Mouse (Mus musculus) ES-E14 (cell line): ENCODE results near the gene Cdh18. TPM values are rescaled to one million over a fixed set of nuclear protein-coding genes. Genes with fewer than 3 reads are reported as not detected.
"Not testable (repeated sequence)": the region's sequence is repeated elsewhere in the genome, so short reads cannot be mapped to it uniquely, and the experiment has no call there.

Experiments
- DNase-seq: peaks from one replicate; pipeline ENCODE4 v3.0.0-alpha.2; 2013; ENCODE audit warnings: low read depth, low spot score
- H3K27ac ChIP-seq: 2 replicates; pipeline ENCODE4 v1.5.1; 2012; ENCODE audit warnings: low read depth, mild to moderate bottlenecking, low read length, moderate library complexity, mixed read lengths; ENCODE audit not compliant: poor library complexity, insufficient read depth, severe bottlenecking
- H3K36me3 ChIP-seq: 2 replicates; pipeline ENCODE4 v1.6.1; 2012; ENCODE audit warnings: mild to moderate bottlenecking, low read length, moderate library complexity, mixed read lengths; ENCODE audit not compliant: control insufficient read depth, poor library complexity, insufficient read depth, severe bottlenecking
- H3K4me1 ChIP-seq, 2 experiments: fragments of 150-350 bp in 1 of 2; sonication (generic) in 1 of 2; 2 replicates each; pipeline ENCODE4 v1.6.1; 2012; ENCODE audit warnings: low read length in 2 of 2, mild to moderate bottlenecking in 1 of 2, mixed read lengths in 1 of 2; ENCODE audit not compliant: control insufficient read depth in 2 of 2, insufficient read depth in 2 of 2, poor library complexity in 1 of 2
- H3K4me3 ChIP-seq, 2 experiments: fragments of 150-350 bp in 1 of 2; sonication (generic) in 1 of 2; 2 replicates each; pipeline ENCODE4 v1.5.1; 2012; ENCODE audit warnings: low read length in 2 of 2, low read depth in 1 of 2, mild to moderate bottlenecking in 1 of 2, mixed read lengths in 1 of 2; ENCODE audit not compliant: insufficient read depth in 1 of 2, poor library complexity in 1 of 2, severe bottlenecking in 1 of 2
- H3K9ac ChIP-seq: 2 replicates; pipeline ENCODE4 v1.6.1; 2012; ENCODE audit warnings: low read depth, mild to moderate bottlenecking, low read length, mixed read lengths; ENCODE audit not compliant: poor library complexity, insufficient read depth, severe bottlenecking
- H3K9me3 ChIP-seq: fragments of 150-350 bp; sonication (generic); 2 replicates; pipeline ENCODE4 v1.6.1; 2012; ENCODE audit warnings: low read depth, mild to moderate bottlenecking, low read length; ENCODE audit not compliant: control insufficient read depth, insufficient read depth
- CHD2 ChIP-seq: IDR thresholded peaks from 2 replicates; pipeline ENCODE4 v1.6.1; 2014; ENCODE audit warnings: mild to moderate bottlenecking, low read depth, low read length, inconsistent platforms
- HCFC1 ChIP-seq: IDR thresholded peaks from 2 replicates; pipeline ENCODE4 v1.6.1; 2012; ENCODE audit warnings: low read length, inconsistent platforms, borderline replicate concordance; ENCODE audit not compliant: insufficient read depth
- MAFK ChIP-seq: IDR thresholded peaks from 2 replicates; pipeline ENCODE4 v1.6.1; 2014; ENCODE audit warnings: mild to moderate bottlenecking, low read depth, low read length, inconsistent platforms; ENCODE audit not compliant: insufficient read depth
- ZC3H11A ChIP-seq: IDR thresholded peaks from 2 replicates; pipeline ENCODE4 v1.6.1; 2012; ENCODE audit warnings: low read depth, mild to moderate bottlenecking, inconsistent platforms, low read length, borderline replicate concordance
- ZNF384 ChIP-seq: IDR thresholded peaks from 2 replicates; pipeline ENCODE4 v1.6.1; 2012; ENCODE audit warnings: low read depth, low read length, inconsistent platforms
- in situ Hi-C, 2 experiments: fragments of 600-800 bp; cut with MboI; formaldehyde crosslinking; loops; one replicate each; pipeline ENCODE4 v1.15.1; 2025; ENCODE audit warnings: low sequenced_read_pairs in 2 of 2, inconsistent platforms in 1 of 2; ENCODE audit not compliant: unreplicated experiment in 2 of 2
- total RNA-seq: library from RNA; depleted of rRNA; stranded (reverse); fragments of 300-350 nt; gene quantifications from 2 replicates; pipeline ENCODE4 v1.2.3, GENCODE M21; 2012

The Cdh18 gene
- total RNA-seq, 1 experiment, result 0.54 TPM

GRCm38 (mm10) chr15:23278421-23278820, 729.6 kb downstream of the Cdh18 start:
- in situ Hi-C loops, result no loop called here

DNA sequence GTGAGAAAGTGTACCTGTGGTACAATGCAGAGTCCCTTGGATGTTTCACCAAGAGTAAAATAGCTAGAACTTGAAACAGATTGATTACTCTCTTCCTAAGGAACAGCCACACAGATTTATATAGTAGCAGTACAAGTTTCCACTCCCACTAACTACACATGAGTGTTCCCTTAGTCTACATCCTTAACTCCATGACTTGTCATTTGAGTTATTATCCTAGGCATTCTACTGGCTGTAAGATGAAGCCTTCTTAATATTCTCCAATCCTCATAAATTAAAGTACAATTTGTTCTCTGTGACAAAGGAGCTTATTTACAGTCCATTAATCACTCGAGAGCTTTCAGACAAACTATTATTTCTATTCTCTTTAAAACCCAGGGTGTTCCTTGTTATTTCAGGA, 756.2 kb downstream of the Cdh18 start:
- in situ Hi-C loops, result no loop called here
- Histone ChIP-seq H3K4me3 (no peak overlapping the region), H3K9me3 (no peaks in the 10 kb centered on the region), H3K9ac (no peak overlapping the region), H3K4me1 (no peaks in the 10 kb centered on the region), H3K27ac (no peak overlapping the region), H3K36me3 (no peaks in the 10 kb centered on the region)
- no peak for TF ChIP-seq CHD2
- TF ChIP-seq HCFC1, result no peak
- no peak for TF ChIP-seq ZC3H11A
- no peak for TF ChIP-seq ZNF384
- no peak for TF ChIP-seq MAFK
- no peak for DNase-seq

More at GRCm38 (mm10) chr15:23278421-23278820, 729.6 kb downstream of the Cdh18 start:
- no peak overlapping the region for H3K9ac ChIP-seq
- no peaks in the 10 kb centered on the region for H3K4me1 ChIP-seq
- no peaks in the 10 kb centered on the region for H3K9me3 ChIP-seq
- H3K36me3 ChIP-seq, result no peaks in the 10 kb centered on the region
- no peak overlapping the region for H3K27ac ChIP-seq
- TF ChIP-seq CHD2 (no peak), HCFC1 (no peak), ZC3H11A (no peak), MAFK (no peak), ZNF384 (no peak)
- no peak overlapping the region for H3K4me3 ChIP-seq
- DNase-seq, result no peak

DNA sequence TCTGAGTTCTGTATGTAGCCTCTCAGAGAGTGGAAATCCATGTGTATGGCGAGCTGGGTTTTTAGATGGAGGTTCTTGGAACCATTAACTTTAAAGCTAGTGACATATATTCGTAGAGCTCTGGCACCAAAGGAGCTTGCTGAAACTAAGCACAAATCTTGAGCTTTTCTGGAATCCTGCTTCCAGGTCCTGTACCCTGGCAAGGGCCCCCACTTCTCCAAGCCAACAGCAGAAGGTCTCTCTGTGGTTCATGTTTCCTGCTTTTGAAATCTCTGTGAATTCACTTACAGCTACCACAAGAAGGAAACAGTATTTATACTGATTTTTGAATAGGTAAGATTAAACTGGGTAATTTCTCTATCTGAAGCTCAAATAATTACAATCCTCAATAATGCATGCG, 767.9 kb downstream of the Cdh18 start:
- in situ Hi-C loops, result no loop called here
- Histone ChIP-seq H3K9ac (no peak overlapping the region), H3K9me3 (no peaks in the 10 kb centered on the region), H3K4me1 (no peaks in the 10 kb centered on the region), H3K36me3 (no peaks in the 10 kb centered on the region), H3K4me3 (no peak overlapping the region), H3K27ac (no peak overlapping the region)
- no peak for DNase-seq
- no peak for TF ChIP-seq CHD2
- no peak for TF ChIP-seq ZNF384
- no peak for TF ChIP-seq ZC3H11A
- TF ChIP-seq HCFC1, result no peak
- TF ChIP-seq MAFK, result no peak

DNA sequence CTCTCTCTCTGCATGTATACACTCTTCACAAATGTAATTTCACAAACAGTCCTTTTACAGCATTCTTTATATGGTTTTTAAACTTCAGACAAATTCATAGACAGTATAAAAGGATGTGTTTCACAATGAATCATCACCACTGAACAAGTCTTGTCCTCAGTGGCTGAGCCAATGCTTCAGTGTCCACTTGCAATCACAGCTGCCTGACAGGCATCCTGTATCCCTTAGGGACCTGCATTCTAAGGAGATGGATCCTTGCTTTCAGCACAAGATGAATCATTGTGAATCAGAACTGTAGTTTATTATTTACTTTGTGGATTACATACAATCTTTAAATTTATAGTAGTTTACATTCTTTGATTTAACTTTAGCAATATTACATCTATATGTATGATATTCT, 768.6 kb downstream of the Cdh18 start:
- Histone ChIP-seq H3K27ac (no peak overlapping the region), H3K4me3 (no peak overlapping the region), H3K9me3 (no peaks in the 10 kb centered on the region), H3K36me3 (no peaks in the 10 kb centered on the region), H3K9ac (no peak overlapping the region), H3K4me1 (no peaks in the 10 kb centered on the region)
- in situ Hi-C loops, result no loop called here
- DNase-seq, result no peak
- TF ChIP-seq CHD2, result no peak
- no peak for TF ChIP-seq ZC3H11A
- no peak for TF ChIP-seq MAFK
- no peak for TF ChIP-seq ZNF384

GRCm38 (mm10) chr15:23340338-23340737, 791.5 kb downstream of the Cdh18 start:
- H3K36me3 ChIP-seq, H3K9ac ChIP-seq, DNase-seq, H3K27ac ChIP-seq, H3K4me1 ChIP-seq, H3K4me3 ChIP-seq, H3K9me3 ChIP-seq, in situ Hi-C loops: not testable (repeated sequence)
